Mouse (Mus musculus) heart, postnatal 0 days (tissue): Measurements from ENCODE around the gene Tgm1.

Source experiments
- CTCF ChIP-seq: IDR thresholded peaks from 2 replicates; pipeline ENCODE4 v1.5.1; 2016; ENCODE audit warnings: antibody characterized with exemption, control low read depth, low read depth
- EP300 ChIP-seq: IDR thresholded peaks from 2 replicates; pipeline ENCODE4 v1.6.1; 2016; ENCODE audit warnings: antibody characterized with exemption, low read depth

- TF ChIP-seq CTCF: no peak
- TF ChIP-seq EP300: no peak
Measured at GRCm38 (mm10) chr14:55706051-55706600, 7.6 kb downstream of the Tgm1 start.
